Mouse (Mus musculus) lung, postnatal 10 days (tissue): Measurements from ENCODE around the gene Trrap.
A peak's percentile ranks its signal among the peaks of the same experiment; 100 is the strongest.

Experiments
- DNase-seq: peaks from one replicate; pipeline ENCODE4 v3.0.0; 2021

Trrap gene

GRCm38 (mm10) chr5:144872867-144873266, 105.3 kb downstream of the Trrap start:
- no peak for DNase-seq

GRCm38 (mm10) chr5:144875227-144875626, 107.7 kb downstream of the Trrap start:
- DNase-seq = no peak

GRCm38 (mm10) chr5:144875892-144876291, 108.4 kb downstream of the Trrap start:
- peak; percentile 68 for DNase-seq

- DNase-seq = no peak
These were observed 109.5 kb downstream of the Trrap start for GRCm38 (mm10) chr5:144877021-144877420.

DNA sequence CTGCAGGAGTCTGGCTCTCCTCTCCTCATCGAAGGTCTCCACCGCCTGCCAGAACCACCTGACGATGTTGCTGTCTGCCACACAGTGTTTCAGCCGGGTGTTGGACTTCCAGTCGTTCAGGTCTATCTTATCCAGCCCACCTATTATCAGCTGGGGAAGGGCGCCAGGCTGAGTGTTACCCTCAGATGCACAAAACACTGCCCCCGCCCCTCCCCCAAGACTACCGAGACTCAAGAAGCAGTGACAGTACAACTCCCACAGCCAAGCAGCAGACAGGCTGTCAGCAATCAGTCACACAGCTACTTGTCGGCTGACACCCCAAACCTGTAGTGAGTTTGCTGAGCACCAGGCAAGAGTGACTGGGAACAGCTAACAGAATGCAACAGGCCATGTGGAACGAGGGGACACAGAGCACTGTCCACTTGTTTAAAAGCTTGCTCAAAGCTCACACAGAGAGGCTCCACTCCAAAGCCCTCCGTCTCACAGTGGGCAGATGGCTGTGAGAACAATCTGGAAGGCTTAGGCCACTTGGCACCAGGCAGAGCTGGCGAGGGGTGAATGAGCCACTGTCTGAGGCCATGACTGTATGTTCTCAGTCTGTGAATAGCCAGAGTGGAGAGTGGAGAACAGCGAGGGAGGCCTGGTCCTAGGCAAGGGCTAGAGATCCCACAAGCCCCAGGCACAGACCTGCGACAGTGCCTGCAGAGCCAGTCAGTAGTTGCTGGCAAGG, 114.3 kb downstream of the Trrap start:
- DNase-seq = no peak

- peak; percentile 76 for DNase-seq
These were observed 117.2 kb downstream of the Trrap start for GRCm38 (mm10) chr5:144884629-144885217.

DNA sequence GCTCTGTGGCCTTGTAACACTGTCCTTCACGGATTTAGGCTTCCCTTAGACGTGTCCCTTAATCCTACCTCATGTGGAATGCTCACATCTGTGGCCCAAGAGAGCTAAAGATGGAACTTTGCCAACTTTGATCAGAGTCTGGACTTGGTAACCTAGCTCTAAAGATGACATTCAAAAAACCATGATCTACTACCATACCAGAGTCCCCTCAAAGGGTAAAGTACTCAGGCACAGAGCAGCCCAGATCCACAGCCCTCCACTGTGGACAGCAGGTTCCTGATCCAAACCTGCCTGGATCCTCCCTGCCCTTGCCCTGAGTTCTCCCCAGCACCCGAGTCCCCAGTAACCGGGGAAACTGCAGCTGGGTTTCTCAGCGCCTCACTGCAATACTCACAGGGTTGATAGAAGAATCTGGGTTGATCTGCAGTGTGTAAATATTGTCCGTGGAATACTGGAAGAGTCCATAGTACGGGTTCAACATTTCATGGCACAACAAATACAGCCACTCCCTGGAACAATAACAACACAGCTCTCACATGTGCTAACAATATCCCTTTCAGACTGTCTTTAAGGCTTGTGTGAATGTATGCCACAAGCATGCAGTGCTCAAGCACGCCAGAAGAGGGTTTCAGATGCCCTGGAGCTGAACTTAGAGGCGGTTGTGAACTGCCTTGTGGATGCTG, 118.6 kb downstream of the Trrap start:
- no peak for DNase-seq

GRCm38 (mm10) chr5:144891276-144891675, 123.7 kb downstream of the Trrap start:
- no peak for DNase-seq

DNA sequence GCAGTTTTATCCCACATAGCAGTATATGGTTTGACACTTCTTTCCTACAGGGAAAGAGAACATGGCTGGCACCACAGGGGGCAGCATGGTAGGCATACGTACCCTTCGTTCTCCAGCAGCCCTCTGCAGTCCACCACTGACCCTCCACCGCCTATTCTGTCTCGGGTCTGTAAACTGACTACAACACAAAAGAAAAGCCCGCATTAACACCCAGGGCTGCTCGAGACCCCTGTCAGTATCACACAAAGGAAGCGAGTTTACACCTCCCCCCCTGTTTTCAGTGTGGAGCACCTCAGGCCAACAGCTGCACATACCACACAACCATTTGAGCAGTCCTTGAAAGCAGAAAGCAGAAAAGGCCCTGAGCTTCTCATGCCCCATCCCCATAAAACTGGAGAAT, 130.3 kb downstream of the Trrap start:
- no peak for DNase-seq

- no peak for DNase-seq
These were observed 131.0 kb downstream of the Trrap start for GRCm38 (mm10) chr5:144898448-144899052.

GRCm38 (mm10) chr5:144901035-144901434, 133.5 kb downstream of the Trrap start:
- no peak for DNase-seq

GRCm38 (mm10) chr5:144901791-144902190, 134.3 kb downstream of the Trrap start:
- no peak for DNase-seq

DNA sequence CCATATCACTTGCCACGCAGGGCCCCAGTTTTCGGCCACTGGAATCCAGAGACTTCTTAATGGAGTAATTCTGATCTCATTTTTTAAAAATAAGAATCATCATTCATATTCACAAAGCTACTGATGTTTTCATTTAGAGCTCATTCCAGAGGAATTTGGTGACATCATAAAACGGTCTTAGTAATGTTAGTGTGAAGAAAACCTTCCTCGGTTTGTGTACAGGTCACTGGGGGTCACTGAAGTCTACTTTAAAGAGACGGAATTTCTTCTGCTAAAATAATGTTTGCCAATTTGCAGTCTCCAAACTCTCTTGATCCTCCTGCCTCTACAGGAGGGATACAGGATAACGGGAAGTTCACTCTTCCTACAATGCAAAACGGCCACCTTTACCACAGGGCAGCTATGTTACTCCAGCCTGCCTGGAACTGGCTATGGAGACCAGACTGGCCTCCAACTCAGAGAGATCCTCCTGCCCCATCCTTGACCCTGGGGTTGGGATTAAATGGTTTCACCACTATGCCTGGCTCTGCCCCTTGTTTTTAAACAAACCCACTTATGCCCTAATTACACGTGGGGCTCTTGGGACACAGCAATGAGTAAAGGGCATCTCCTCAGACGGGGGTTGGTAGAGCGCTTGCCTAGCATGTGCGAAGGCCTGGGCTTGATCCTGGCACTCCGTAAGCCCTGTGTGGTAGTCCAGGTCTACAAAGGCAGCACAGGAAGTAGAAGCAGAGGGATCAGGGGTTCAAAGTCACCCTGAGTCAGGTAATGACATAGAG, 137.0 kb downstream of the Trrap start:
- DNase-seq = no peak

GRCm38 (mm10) chr5:144907591-144907990, 140.1 kb downstream of the Trrap start:
- peak; percentile 22 for DNase-seq
